Mouse (Mus musculus): Measurements from ENCODE around the gene Prrc2a.
"Not testable (repeated sequence)": the region's sequence is repeated elsewhere in the genome, so short reads cannot be mapped to it uniquely, and the experiment has no call there.

The Prrc2a gene

GRCm38 (mm10) chr17:35131500-35132173, 33.1 kb downstream of the Prrc2a start, which contains the start of gene Apom:
Apom (minus strand) TSS chr17:35132050.
- DNase-seq, result no peak

DNA sequence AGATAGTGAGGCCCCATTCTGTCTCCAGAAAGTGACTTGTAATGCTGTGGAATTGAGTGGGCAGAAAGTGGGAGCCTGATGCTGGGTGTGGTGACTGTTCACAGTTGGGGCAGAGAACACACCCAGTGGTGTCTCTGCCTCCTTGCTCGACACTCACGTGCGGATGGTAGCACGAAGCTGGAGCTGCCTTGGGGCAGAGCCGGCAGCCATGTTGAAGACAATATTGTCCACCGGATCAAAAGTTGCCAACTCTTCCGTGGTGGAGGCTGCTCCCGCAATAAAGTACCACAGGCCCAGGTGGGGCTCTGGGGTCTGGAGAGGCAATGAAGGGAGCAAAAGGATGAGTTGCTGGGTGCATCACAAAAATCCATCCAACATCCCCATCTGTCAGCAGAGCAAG, 33.7 kb downstream of the Prrc2a start:
- no peak for DNase-seq

- DNase-seq, result no peak
These were observed 35.7 kb downstream of the Prrc2a start for GRCm38 (mm10) chr17:35128996-35129395.

GRCm38 (mm10) chr17:35127017-35127416, 37.7 kb downstream of the Prrc2a start:
- DNase-seq, result no peak

- peak; percentile 63 for DNase-seq
These were observed 38.5 kb downstream of the Prrc2a start, which contains the start of gene D17H6S53E for GRCm38 (mm10) chr17:35126206-35126611. D17H6S53E (plus strand) TSS chr17:35126373.

DNA sequence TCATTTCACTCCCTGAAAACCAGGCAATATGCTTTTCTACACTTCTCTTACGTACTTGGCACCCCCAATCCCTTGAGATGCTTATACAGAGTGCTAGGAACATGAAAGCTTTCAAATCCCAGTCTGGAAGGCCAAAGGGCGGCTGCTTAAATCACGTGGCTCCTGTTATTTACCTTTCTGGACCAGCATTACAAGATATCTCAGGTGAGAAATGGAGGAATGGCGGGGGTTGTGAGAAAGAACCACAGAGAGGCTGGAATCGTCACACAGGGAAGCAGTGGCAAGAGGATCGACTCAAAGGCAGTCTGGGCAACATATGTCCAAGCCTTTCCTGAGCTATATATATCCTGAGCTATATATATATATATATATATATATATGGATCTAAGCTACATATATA, 39.1 kb downstream of the Prrc2a start:
- DNase-seq, result no peak

- no peak for DNase-seq
These were observed 39.6 kb downstream of the Prrc2a start for GRCm38 (mm10) chr17:35125081-35125480.

GRCm38 (mm10) chr17:35124261-35124896, 40.3 kb downstream of the Prrc2a start:
- DNase-seq, result not testable (repeated sequence)

DNA sequence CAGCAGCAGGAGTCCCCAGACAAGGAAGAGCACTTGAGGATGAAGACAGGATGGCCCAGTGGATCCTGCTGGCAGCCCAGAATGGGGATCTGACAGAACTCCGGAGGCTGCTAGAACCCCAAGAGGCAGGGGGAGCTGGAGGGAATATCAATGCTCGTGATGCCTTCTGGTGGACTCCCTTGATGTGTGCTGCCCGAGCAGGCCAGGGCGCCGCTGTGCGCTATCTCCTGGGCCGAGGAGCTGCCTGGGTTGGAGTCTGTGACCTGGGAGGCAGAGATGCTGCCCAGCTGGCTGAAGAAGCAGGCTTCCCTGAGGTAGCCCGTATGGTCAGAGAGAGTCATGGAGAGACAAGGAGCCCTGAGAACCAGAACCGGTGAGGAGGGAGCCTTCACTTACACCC, 41.4 kb downstream of the Prrc2a start:
- DNase-seq, result not testable (repeated sequence)

DNA sequence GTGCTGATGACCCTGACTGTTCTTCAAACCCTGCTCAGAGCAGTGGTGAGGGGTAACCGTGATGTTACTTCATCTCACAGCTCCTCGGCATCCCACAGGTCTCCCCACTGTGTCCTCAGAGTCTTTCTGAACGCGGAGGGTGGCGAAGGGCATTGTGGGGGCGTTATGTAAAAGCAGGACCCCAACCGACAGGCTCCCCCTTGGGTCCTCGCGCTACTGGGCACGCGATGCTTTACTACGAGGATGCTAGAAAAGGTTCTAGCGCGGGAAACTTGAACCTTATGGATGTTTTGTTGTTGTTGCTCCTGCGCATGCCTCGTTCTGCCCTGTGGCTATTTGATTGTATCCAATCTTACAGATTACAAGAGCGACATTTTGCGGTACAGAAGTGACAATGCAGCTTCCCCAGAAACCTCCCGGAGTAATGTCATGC, 42.8 kb downstream of the Prrc2a start, which contains the start of gene Csnk2b:
TSS of gene Csnk2b (minus strand) at position 183 of the 433 bp plus-strand sequence.
- DNase-seq, result peak; percentile 67

DNA sequence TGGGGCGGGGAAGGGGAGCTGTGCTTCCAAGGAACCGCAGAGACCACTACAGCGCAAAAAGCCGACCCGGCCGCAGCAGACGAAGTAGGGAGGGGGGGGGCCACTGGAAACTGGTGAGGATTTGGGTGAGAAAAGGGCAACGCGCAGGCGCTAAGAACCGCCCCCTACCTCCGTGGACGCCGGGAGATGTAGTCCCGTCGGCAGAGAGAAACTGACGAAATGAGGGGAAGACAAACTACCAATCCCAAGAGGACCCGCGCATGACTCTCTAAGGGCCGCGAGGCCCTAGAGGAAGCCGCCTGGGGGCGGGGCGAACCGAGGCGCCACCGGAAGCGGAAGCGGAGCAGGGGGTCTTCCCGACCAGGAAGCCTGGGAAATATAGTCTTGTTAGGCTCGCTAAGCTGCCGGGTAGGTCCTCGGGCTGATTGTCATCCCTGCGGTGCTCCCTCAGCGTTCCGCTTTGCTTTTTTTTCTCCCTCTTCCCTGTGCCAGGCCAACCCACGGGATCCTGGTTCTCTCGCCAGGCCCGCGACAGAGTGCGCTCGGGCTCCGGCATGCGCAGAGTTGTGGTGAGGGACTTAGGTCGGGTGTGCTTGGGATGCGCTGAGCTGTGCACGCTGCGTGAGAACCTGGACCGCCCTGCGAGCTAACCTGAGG, 43.4 kb downstream of the Prrc2a start, which contains the start of gene Gpank1:
TSS of gene Gpank1 (plus strand) at position 313 of the 657 bp plus-strand sequence.
- DNase-seq, result peak; percentile 96

DNA sequence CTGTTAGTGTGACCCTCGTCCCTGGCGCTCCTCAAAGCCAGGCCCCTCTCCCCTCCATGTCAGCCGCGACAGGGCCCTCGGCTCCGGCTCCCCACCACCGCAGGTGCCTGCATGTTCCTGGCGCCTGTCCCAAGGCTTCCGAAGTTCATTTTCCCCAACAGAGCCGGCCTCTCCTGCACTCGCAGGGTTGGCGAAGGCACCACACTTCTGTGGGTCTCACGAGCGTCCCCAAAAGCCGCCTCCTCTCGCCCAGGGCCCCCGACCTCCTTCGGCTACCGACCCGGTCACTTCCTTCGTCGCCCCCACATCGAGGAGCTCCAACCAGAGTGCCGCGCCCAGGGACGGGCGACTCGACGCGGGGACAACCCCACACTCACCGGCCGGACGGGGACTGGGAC, 44.0 kb downstream of the Prrc2a start:
- DNase-seq, result no peak

GRCm38 (mm10) chr17:35115046-35116019, 49.4 kb downstream of the Prrc2a start, which contains the start of gene Ly6g5b:
Ly6g5b (minus strand) TSS chr17:35115428.
- DNase-seq, result no peak

DNA sequence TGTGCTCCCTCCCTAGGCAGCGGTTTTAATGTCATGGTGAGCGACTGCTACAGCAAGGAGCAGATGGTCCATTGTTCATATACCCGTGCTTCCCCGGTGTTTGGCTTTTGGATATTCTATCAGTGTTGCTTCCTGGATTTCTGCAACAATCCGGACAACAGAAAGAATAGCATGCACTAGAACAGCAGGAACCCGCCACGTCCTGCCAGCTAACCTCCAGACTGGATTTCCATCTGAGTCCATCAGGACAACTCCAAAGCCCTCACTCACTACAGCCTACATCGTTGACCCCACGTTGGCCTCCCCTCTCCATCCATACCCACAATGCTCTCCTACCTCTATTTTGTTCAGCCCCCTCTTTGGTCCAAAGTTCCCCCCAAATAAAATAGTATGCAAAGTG, 52.9 kb downstream of the Prrc2a start:
- DNase-seq, result no peak

DNA sequence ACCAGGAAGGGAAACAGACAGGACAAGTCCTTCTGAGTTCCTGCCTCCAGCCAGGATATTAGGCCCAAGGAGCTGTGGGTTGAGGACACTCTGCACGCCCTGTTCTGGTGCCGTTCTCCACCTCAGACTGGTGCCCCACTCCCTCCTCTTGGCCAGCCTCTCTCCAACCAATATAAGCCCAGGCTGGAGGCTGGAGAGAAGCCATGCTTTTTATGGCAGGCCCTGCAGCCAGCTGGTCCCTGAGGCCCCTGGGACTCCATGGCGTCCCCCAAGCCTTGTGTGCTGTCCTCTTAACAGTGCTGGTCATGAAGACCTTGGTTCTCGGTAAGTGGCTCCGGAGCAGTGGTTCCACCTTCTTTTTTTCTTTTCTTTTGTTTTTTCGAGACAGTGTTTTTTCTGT, 56.6 kb downstream of the Prrc2a start, which contains the start of gene Ly6g5c:
TSS of gene Ly6g5c (plus strand) at position 183 of the 400 bp plus-strand sequence.
- DNase-seq, result no peak

- no peak for DNase-seq
These were observed 58.2 kb downstream of the Prrc2a start for GRCm38 (mm10) chr17:35106522-35106921.

DNA sequence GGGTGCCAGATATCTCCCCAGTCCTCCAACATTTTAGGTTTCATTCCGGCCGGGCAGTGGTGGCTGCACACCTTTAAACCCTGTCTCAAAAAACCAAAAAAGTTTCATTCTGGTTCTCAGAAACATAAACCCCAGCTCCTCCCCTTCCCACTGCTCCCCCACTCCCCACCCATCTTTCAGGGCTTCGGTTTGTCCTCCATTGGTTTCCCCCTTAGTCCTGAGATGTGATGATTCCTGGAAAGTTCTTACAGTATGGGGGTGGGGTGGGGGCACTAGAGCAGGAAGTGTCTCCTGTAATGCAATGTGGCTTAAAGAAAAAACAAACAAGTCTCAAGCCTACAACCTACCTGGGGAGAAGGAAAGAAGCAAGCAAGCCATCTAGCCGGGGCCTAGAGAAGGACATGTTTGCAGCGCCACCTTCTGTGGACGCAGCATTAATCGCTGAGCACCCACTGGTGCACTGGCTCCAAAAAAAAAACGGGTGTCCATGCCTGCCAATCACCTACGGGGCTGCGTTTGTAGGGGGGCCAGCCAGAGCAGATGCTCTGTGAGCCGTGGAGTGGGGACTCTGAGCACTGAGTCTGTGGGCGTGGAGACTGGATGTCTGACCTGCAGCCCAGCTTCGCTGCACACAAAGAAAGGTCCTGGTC, 58.8 kb downstream of the Prrc2a start:
- DNase-seq, result peak; percentile 66

DNA sequence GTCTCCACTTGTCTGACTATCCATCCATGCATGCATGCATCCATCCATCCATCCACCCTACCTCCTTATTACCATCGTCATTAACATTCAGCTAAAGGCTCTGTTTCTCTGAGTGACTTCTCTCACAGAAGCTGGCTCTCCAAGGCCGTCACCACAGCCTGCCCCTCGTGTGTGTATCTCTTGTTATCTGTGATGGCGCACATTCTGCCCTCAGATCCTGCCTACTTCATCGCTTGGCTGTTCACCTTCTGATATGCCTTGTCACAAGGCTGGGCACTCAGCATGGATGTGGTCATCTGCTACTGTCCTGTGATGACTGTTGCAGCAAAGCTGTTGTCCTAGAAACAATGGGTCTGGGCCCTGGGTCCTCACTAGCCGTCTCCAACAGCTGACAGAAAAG, 59.9 kb downstream of the Prrc2a start:
- no peak for DNase-seq

DNA sequence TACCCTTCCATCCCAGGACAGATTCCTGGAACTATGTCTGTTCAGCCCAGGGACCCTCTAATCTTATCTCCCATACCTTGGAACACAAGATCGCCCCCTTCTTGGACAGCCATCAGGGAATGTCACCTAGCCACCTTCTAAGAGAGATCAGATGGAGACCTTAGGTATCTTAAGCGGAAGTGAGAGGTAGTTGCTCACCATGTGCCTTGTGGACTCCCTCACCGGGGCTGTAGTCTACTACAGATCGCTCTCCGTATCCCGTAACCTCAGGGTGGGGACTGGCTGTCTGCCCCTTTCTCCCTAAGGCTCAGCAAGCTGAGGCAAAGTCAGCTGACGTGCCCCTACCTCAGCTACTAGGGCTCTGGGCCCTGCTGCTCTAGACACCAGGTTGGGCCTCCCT, 60.6 kb downstream of the Prrc2a start:
- no peak for DNase-seq

- no peak for DNase-seq
These were observed 61.4 kb downstream of the Prrc2a start for GRCm38 (mm10) chr17:35103221-35103690.

- DNase-seq, result no peak
These were observed 62.4 kb downstream of the Prrc2a start for GRCm38 (mm10) chr17:35102299-35102698.

GRCm38 (mm10) chr17:35101161-35101560, 63.5 kb downstream of the Prrc2a start:
- no peak for DNase-seq

Data from cerebellum, adult 8-10 months (tissue).